9 mouse cellular contexts compared by ENCODE assay signal in genomic region chr19:56566041-56566440, GRCm38 (mm10). TPM values are rescaled to one million over a fixed set of nuclear protein-coding genes. Genes with fewer than 3 reads are reported as not detected.
DNase-seq lines count a peak whose midpoint lies in the region; ATAC-seq and TF ChIP-seq lines count a peak whose summit lies in the region.
"Had no signal": no experiment of that assay in that cellular context is flagged by ENCODE, and none has a peak within 500 bp of the region (broad histone marks: within the 10 kb centered on the region; RNA-seq: fewer than 3 reads in every experiment).

No protein-coding gene starts in this region.

- no peaks in the 10 kb centered on the region for H3K9me3 ChIP-seq in midbrain, postnatal 0 days (ENCODE audit: low read length)
- H3K9me3 ChIP-seq in midbrain, embryonic 13.5 days = no peaks in the 10 kb centered on the region
- no peaks in the 10 kb centered on the region for H3K9me3 ChIP-seq in heart, embryonic 14.5 days (ENCODE audit: control insufficient read depth, low read length)
- H3K9me3 ChIP-seq: midbrain, embryonic 12.5 days had no signal

- H3K4me1 ChIP-seq in midbrain, postnatal 0 days (ENCODE audit: insufficient read depth, low read length) = no peaks in the 10 kb centered on the region
- peaks cover 9% of the 10 kb centered on the region for H3K4me1 ChIP-seq in midbrain, embryonic 13.5 days (replicated peaks)
- peaks cover 5 to 14% of the 10 kb centered on the region in 2 experiments for H3K4me1 ChIP-seq in heart, embryonic 14.5 days (ENCODE audit: control insufficient read depth in 2 of 2, insufficient read depth in 2 of 2, low read length in 2 of 2)

- no peaks in the 10 kb centered on the region for H3K36me3 ChIP-seq in midbrain, postnatal 0 days (ENCODE audit: insufficient read depth, low read length)
- peaks cover 4% of the 10 kb centered on the region; the same call in 1 of the 2 replicates for H3K36me3 ChIP-seq in midbrain, embryonic 13.5 days
- peaks cover 10% of the 10 kb centered on the region for H3K36me3 ChIP-seq in heart, embryonic 14.5 days (ENCODE audit: control insufficient read depth, insufficient read depth, low read length)

- no peak overlapping the region for H3K27ac ChIP-seq in midbrain, postnatal 0 days (ENCODE audit: low read depth, low read length)
- H3K27ac ChIP-seq in midbrain, embryonic 13.5 days = no peak overlapping the region
- H3K27ac ChIP-seq in heart, embryonic 14.5 days (replicated peaks in 1 of 2; ENCODE audit: control insufficient read depth in 1 of 2, insufficient read depth in 1 of 2, low read depth in 2 of 2, low read length in 2 of 2) = no peak overlapping the region
- H3K27ac ChIP-seq: midbrain, embryonic 12.5 days had no signal

- no peak overlapping the region for H3K4me2 ChIP-seq in midbrain, postnatal 0 days (ENCODE audit: low read depth, low read length, poor library complexity, severe bottlenecking)
- H3K4me2 ChIP-seq in midbrain, embryonic 13.5 days (replicated peaks) = no peak overlapping the region
- H3K4me2 ChIP-seq in heart, embryonic 14.5 days (ENCODE audit: low read length) = no peak overlapping the region
- H3K4me2 ChIP-seq: midbrain, embryonic 12.5 days had no signal

- 87% methylated on average over 4 of the region's 4 CpGs for WGBS in midbrain, postnatal 0 days
- whole genome bisulfite sequencing in midbrain, embryonic 13.5 days = 90% methylated on average over 4 of the region's 4 CpGs
- WGBS in heart, embryonic 14.5 days = 78% methylated on average over 4 of the region's 4 CpGs

- intact Hi-C loops in left cerebral cortex, postnatal 14 days (cut with DNase I) = no loop called here

- peak; percentile 83 for TF ChIP-seq CTCF in midbrain, postnatal 0 days (IDR thresholded peaks at IDR 0.05)

- no peaks in the 10 kb centered on the region for H3K27me3 ChIP-seq in midbrain, postnatal 0 days (ENCODE audit: insufficient read depth, low read length)
- H3K27me3 ChIP-seq in midbrain, embryonic 13.5 days = no peaks in the 10 kb centered on the region
- no peaks in the 10 kb centered on the region for H3K27me3 ChIP-seq in heart, embryonic 14.5 days (ENCODE audit: control insufficient read depth, insufficient read depth, low read length)
- H3K27me3 ChIP-seq: midbrain, embryonic 12.5 days had no signal

- H3K9ac ChIP-seq in midbrain, postnatal 0 days (replicated peaks; ENCODE audit: low read length, poor library complexity, severe bottlenecking) = no peak overlapping the region
- no peak overlapping the region for H3K9ac ChIP-seq in midbrain, embryonic 13.5 days (replicated peaks)
- no peak overlapping the region for H3K9ac ChIP-seq in heart, embryonic 14.5 days (ENCODE audit: low read length)
- H3K9ac ChIP-seq: midbrain, embryonic 12.5 days had no signal

- ATAC-seq in cerebellum, adult (ENCODE audit: insufficient number of reproducible peaks, low FRiP score, low TSS enrichment) = no peak
- no peak for ATAC-seq in midbrain, postnatal 0 days (ENCODE audit: low FRiP score)
- ATAC-seq in midbrain, embryonic 13.5 days = no peak
- 0 out of 2 replicates have a peak, but pooled peaks have one; percentile 56 for ATAC-seq in heart, embryonic 14.5 days (ENCODE audit: insufficient number of reproducible peaks, insufficient read depth, low FRiP score, low read depth)

- no peak overlapping the region for H3K4me3 ChIP-seq in midbrain, postnatal 0 days (ENCODE audit: low read depth, low read length)
- no peak overlapping the region for H3K4me3 ChIP-seq in midbrain, embryonic 13.5 days (replicated peaks)
- no peak overlapping the region for H3K4me3 ChIP-seq in heart, embryonic 14.5 days (ENCODE audit: control insufficient read depth in 1 of 2, insufficient read depth in 1 of 2, low read depth in 1 of 2, low read length in 2 of 2)
- H3K4me3 ChIP-seq: midbrain, embryonic 12.5 days had no signal

- peak; percentile 63 to 65 for DNase-seq in cerebellum, postnatal 14 days
- DNase-seq in midbrain, postnatal 0 days (ENCODE audit: low spot score) = peak; percentile 71
- peak; percentile 69 to 73 for DNase-seq in left cerebral cortex, postnatal 14 days (ENCODE audit: low spot score in 2 of 2)
- peak; percentile 71 to 77 for DNase-seq in right cerebral cortex, postnatal 10 days (ENCODE audit: low spot score in 2 of 2)
- no peak for DNase-seq in natural killer cell, adult 2 months (ENCODE audit: low spot score in 2 of 2)

RNA-seq across cellular contexts. Expression of gene Nhlrc2, which starts 18.0 kb away (rescaled TPM):
- 9.9 and 12.0 TPM in 2 replicates for total RNA-seq in midbrain, postnatal 0 days (2014; rRNA removed)
- 5.6 and 6.6 TPM in 2 replicates for polyA plus RNA-seq in midbrain, postnatal 0 days (2015; fragmentation: Nextera tagmentation; extraction: Ambion mirVana)
- polyA plus RNA-seq in midbrain, embryonic 13.5 days (2015; fragmentation: Nextera tagmentation; extraction: Ambion mirVana) = 10.5 and 11.6 TPM in 2 replicates
- polyA plus RNA-seq in heart, embryonic 14.5 days (2014; fragmentation: Nextera tagmentation; extraction: Ambion mirVana) = 17.8 and 18.6 TPM in 2 replicates
- 10 to 100 TPM; 10.9 to 12.2 TPM for total RNA-seq in left cerebral cortex, postnatal 14 days (2021)

RNA-seq across cellular contexts. Expression of gene Dclre1a, which starts 18.0 kb away (rescaled TPM):
- 7.5 and 11.1 TPM in 2 replicates for total RNA-seq in midbrain, postnatal 0 days (2014; rRNA removed)
- 10.9 and 13.2 TPM in 2 replicates for polyA plus RNA-seq in midbrain, postnatal 0 days (2015; fragmentation: Nextera tagmentation; extraction: Ambion mirVana)
- polyA plus RNA-seq in midbrain, embryonic 13.5 days (2015; fragmentation: Nextera tagmentation; extraction: Ambion mirVana) = 14.2 and 16.4 TPM in 2 replicates
- 12.4 and 15.8 TPM in 2 replicates for polyA plus RNA-seq in heart, embryonic 14.5 days (2014; fragmentation: Nextera tagmentation; extraction: Ambion mirVana)
- 10 to 100 TPM in 1 of 2 experiments, 1 to 10 TPM in 1; 8.9 to 10.3 TPM for total RNA-seq in left cerebral cortex, postnatal 14 days (2021)

Comparison
In these comparisons a context has a peak if more than half of its experiments do, and no peak if none do; other contexts are left out.
1. DNase-seq: peak in cerebellum, postnatal 14 days (2 of 2), midbrain, postnatal 0 days (single experiment), left cerebral cortex, postnatal 14 days (2 of 2) and right cerebral cortex, postnatal 10 days (2 of 2); none in natural killer cell, adult 2 months (0 of 2).